Mouse (Mus musculus): ENCODE data around the gene Rbak.

- TF ChIP-seq CTCF (IDR thresholded peaks at IDR 0.05; ENCODE audit: control insufficient read depth, insufficient read depth, low read length) (no peak), POLR2A (IDR thresholded peaks at IDR 0.05; ENCODE audit: borderline replicate concordance, control insufficient read depth, low read depth, low read length) (no peak)
Observed at GRCm38 (mm10) chr5:143124805-143125378, 55.7 kb downstream of the Rbak start.

All from bone marrow, adult 2 months (tissue).